Comparison of ENCODE assay signal across 10 mouse cellular contexts in the genomic region with DNA sequence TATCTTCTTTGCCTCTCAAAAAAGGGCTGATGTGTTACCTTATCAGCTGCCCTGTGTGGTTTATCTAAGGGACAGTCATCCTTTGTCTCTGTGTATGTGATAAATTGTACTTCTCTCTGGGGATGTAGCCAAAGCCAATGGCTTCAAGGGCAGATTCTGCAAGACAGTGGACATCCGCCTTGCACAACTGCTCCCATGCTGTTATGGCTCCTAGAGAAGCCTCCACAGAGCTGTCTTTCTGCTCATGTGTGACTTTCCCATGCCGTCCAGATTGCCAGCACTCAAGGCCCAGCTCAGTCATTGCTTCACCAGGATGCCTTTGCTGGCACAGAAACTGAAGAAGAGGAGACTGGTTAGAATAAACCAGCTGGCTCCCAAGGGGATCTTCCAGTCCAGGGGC.
"Had no signal": no experiment of that assay in that cellular context is flagged by ENCODE, and none has a peak within 500 bp of the region (broad histone marks: within the 10 kb centered on the region; RNA-seq: fewer than 3 reads in every experiment).

No protein-coding gene starts in this region.

- DNase-seq: liver, postnatal 0 days; lung, adult 2 months; lung, postnatal 14 days; lung, postnatal 36 days; right cerebral cortex, postnatal 25 days; right cerebral cortex, postnatal 4 days; spleen, adult 18-20 months; thymus, adult 18-20 months; thymus, postnatal 14 days; thymus, postnatal 36 days had no signal
